Mouse (Mus musculus) neural tube, embryonic 12.5 days (tissue): ENCODE data around the gene Armc7. TPM values are rescaled to one million over a fixed set of nuclear protein-coding genes. Genes with fewer than 3 reads are reported as not detected.
A peak's percentile ranks its signal among the peaks of the same experiment; 100 is the strongest.
"Not testable (repeated sequence)": the region's sequence is repeated elsewhere in the genome, so short reads cannot be mapped to it uniquely, and the experiment has no call there.

Experiments used
- ATAC-seq: fragments of 200-750 bp; cut with Nextera tagmentation; 2 replicates; pipeline ENCODE4 v1.8.0; 2017; ENCODE audit warnings: low read depth, mild to moderate bottlenecking, moderate TSS enrichment, moderate library complexity; ENCODE audit not compliant: low FRiP score
- H3K27ac ChIP-seq: fragments of 300-500 bp; sonication (generic); 2 replicates; pipeline ENCODE4 v1.5.1; 2016
- H3K27me3 ChIP-seq: fragments of 300-500 bp; sonication (generic); replicated peaks from 2 replicates; pipeline ENCODE4 v1.6.1; 2016; ENCODE audit warnings: mild to moderate bottlenecking
- H3K36me3 ChIP-seq: fragments of 300-500 bp; sonication (generic); 2 replicates; pipeline ENCODE4 v1.6.1; 2016; ENCODE audit warnings: mild to moderate bottlenecking
- H3K4me1 ChIP-seq: fragments of 300-500 bp; sonication (generic); 2 replicates; pipeline ENCODE4 v1.6.1; 2016
- H3K4me2 ChIP-seq: fragments of 300-500 bp; sonication (generic); replicated peaks from 2 replicates; pipeline ENCODE4 v1.6.1; 2016; ENCODE audit warnings: mild to moderate bottlenecking
- H3K4me3 ChIP-seq: fragments of 300-500 bp; sonication (generic); 2 replicates; pipeline ENCODE4 v1.5.1; 2016
- H3K9ac ChIP-seq: fragments of 300-500 bp; sonication (generic); 2 replicates; pipeline ENCODE4 v1.6.1; 2016; ENCODE audit warnings: mild to moderate bottlenecking
- H3K9me3 ChIP-seq: fragments of 300-500 bp; sonication (generic); 2 replicates; pipeline ENCODE4 v1.6.1; 2016; ENCODE audit warnings: mild to moderate bottlenecking
- WGBS: fragments of 180-500 bp; shearing (Covaris S2); methylation state at CpG from one replicate; pipeline ENCODE4 v1.1.7; 2016; 5-methylcytosine and 5-hydroxymethylcytosine counted together
- polyA plus RNA-seq: library from polyadenylated mRNA; unstranded; fragments of >200 nt; fragmentation: Nextera tagmentation; extraction: Ambion mirVana; gene quantifications from 2 replicates; pipeline ENCODE4 v1.2.1, GENCODE M21; 2016

The Armc7 gene
- polyA plus RNA-seq, 1 experiment from 2014 or later, result 12.9 TPM

GRCm38 (mm10) chr11:115481553-115482259, 6.2 kb downstream of the Armc7 start:
- 83% methylated on average over 6 of the region's 6 CpGs for WGBS
- Histone ChIP-seq H3K4me1 (peaks cover 2% of the 10 kb centered on the region; the same call in 1 of the 2 replicates), H3K27me3 (no peaks in the 10 kb centered on the region), H3K36me3 (0 out of 2 replicates have a peak, but pooled peaks cover 5% of the 10 kb centered on the region), H3K9me3 (no peaks in the 10 kb centered on the region), H3K27ac (no peak overlapping the region), H3K9ac (no peak overlapping the region), H3K4me2 (no peak overlapping the region), H3K4me3 (no peak overlapping the region)
- ATAC-seq, result no peak

- H3K4me1 ChIP-seq, result no peaks in the 10 kb centered on the region; the same call in 1 of the 2 replicates
- no peaks in the 10 kb centered on the region for H3K9me3 ChIP-seq
- no peak overlapping the region for H3K27ac ChIP-seq
- no peak overlapping the region for H3K9ac ChIP-seq
- no peak for ATAC-seq
- WGBS, result 71% methylated on average over 11 of the region's 11 CpGs
- no peaks in the 10 kb centered on the region for H3K27me3 ChIP-seq
- H3K4me3 ChIP-seq, result no peak overlapping the region
- 0 out of 2 replicates have a peak, but pooled peaks cover 5% of the 10 kb centered on the region for H3K36me3 ChIP-seq
- H3K4me2 ChIP-seq, result no peak overlapping the region
Measured at GRCm38 (mm10) chr11:115483278-115483677, 7.8 kb downstream of the Armc7 start.

GRCm38 (mm10) chr11:115483726-115484125, 8.3 kb downstream of the Armc7 start:
- no peak for ATAC-seq
- no peaks in the 10 kb centered on the region for H3K27me3 ChIP-seq
- H3K4me2 ChIP-seq, result no peak overlapping the region
- WGBS, result 18% methylated on average over 6 of the region's 6 CpGs
- peaks cover 8% of the 10 kb centered on the region for H3K36me3 ChIP-seq
- H3K4me3 ChIP-seq, result no peak overlapping the region
- H3K27ac ChIP-seq, result no peak overlapping the region
- H3K9ac ChIP-seq, result no peak overlapping the region
- no peaks in the 10 kb centered on the region; the same call in 1 of the 2 replicates for H3K4me1 ChIP-seq
- no peaks in the 10 kb centered on the region for H3K9me3 ChIP-seq

GRCm38 (mm10) chr11:115485155-115485554, 9.7 kb downstream of the Armc7 start:
- no peak overlapping the region for H3K27ac ChIP-seq
- H3K27me3 ChIP-seq, result no peaks in the 10 kb centered on the region
- no peak overlapping the region for H3K4me2 ChIP-seq
- H3K4me3 ChIP-seq, result no peak overlapping the region
- no peaks in the 10 kb centered on the region; the same call in 1 of the 2 replicates for H3K4me1 ChIP-seq
- no peak for ATAC-seq
- peaks cover 20% of the 10 kb centered on the region for H3K36me3 ChIP-seq
- no peak overlapping the region for H3K9ac ChIP-seq
- no peaks in the 10 kb centered on the region for H3K9me3 ChIP-seq
- WGBS, result 59% methylated on average over 12 of the region's 12 CpGs

DNA sequence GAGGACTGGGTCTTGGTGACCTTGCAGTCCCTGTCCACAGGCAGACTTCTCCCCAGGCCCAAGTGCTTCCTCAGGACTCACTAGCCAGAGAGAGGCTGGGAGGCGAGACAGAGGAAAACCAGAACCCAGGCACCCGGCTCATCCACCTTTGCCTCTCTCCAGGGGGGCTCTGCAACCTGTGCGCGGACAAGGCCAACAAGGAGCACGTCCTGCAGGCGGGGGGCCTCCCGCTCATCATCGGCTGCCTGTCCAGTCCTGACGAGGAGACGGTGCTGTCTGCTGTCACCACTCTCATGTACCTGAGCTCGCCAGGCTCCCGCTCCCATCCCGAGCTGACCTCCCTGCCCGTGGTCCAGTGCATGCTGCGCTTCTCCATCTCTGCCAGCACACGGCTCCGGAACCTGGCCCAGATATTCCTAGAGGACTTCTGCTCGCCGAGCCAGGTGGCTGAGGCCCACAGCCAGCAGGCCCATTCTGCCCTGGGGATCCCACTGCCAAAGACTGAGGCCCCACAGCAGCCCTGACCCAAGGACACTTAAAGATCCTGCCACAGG, 13.2 kb downstream of the Armc7 start:
- no peak overlapping the region for H3K27ac ChIP-seq
- no peaks in the 10 kb centered on the region for H3K27me3 ChIP-seq
- 90% methylated on average over 19 of the region's 19 CpGs for WGBS
- H3K4me1 ChIP-seq, result peaks cover 18% of the 10 kb centered on the region
- ATAC-seq, result no peak
- no peak overlapping the region for H3K4me2 ChIP-seq
- no peak overlapping the region for H3K4me3 ChIP-seq
- H3K9me3 ChIP-seq, result no peaks in the 10 kb centered on the region
- peaks cover 20% of the 10 kb centered on the region for H3K36me3 ChIP-seq
- no peak overlapping the region for H3K9ac ChIP-seq

GRCm38 (mm10) chr11:115490441-115491355, 15.2 kb downstream of the Armc7 start:
- Histone ChIP-seq H3K27ac (no peak overlapping the region), H3K9me3 (no peaks in the 10 kb centered on the region), H3K27me3 (no peaks in the 10 kb centered on the region), H3K4me2 (peak overlapping the region; percentile 85), H3K9ac (peak overlapping the region; percentile 62), H3K4me1 (peaks cover 18% of the 10 kb centered on the region), H3K4me3 (peak overlapping the region; percentile 69), H3K36me3 (peaks cover 20% of the 10 kb centered on the region)
- peak; percentile 57 for ATAC-seq
- WGBS, result 28% methylated on average over 25 of the region's 25 CpGs

DNA sequence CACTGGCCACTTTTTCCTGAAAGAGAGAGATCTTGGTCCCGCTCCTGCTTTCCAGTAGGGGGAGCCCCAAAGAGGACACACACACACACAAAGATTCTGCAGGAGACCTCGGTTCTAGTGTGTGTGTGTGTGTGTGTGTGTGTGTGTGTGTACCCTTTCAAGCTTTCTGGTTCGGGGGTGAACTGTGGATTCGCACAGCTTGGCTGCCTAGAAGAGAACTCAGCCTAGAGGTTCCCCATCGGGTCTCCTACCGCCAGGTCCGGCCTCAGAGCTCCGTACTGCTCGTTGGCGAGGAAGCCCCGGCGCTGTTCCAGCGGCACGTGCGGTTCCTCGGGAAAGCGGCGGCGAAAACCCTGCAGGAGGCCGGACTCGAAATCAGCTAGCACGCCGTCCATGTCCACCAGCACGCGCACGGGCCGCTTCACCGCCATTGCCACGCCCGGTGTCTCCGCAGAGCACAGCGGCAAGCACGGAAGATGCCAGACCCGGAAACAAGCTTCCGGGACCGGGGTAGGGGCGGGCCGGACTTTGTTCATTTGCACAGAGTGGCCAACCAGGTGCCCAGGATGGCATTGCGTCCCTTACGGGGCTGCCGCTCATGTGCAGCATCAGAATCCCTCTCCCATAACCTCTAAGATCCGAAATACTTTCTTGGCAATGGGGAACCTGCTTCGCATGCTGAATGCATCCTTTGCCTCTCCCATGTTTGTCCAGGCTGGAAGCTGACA, 16.1 kb downstream of the Armc7 start, which contains the start of gene Nt5c:
Gene Nt5c (minus strand): TSS at position 507 of the 728 bp plus-strand sequence.
- Histone ChIP-seq H3K4me1 (peaks cover 18% of the 10 kb centered on the region), H3K36me3 (peaks cover 15% of the 10 kb centered on the region), H3K9me3 (no peaks in the 10 kb centered on the region), H3K27ac (0 out of 2 replicates have a peak within 1 kb of the TSS, but pooled peaks have one; percentile 20), H3K4me2 (peak within 1 kb of the TSS; percentile 85), H3K27me3 (no peaks in the 10 kb centered on the region), H3K9ac (peak within 1 kb of the TSS; percentile 62), H3K4me3 (peak within 1 kb of the TSS; percentile 69)
- under 1% methylated on average over 43 of the region's 43 CpGs for WGBS
- peak; percentile 93 for ATAC-seq

DNA sequence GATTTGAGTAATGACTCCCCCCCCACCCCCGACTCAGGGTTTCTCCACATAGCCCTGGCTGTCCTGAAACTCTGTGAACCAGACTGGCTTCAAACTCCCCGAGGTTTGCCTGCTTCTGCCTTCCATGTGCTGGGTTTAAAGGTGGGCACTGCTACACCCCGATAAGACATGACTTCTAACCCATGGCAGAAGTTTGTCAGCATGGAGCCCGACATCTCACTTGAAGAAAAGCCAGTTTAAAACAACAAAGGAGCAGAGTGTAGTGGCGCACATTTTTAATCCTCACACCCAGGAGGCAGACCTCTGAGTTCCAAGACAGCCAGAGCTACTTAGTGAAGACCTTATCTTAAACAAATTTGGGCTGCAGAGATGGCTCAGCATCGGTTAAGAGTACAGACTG, 16.9 kb downstream of the Armc7 start:
- Histone ChIP-seq H3K27me3 (no peaks in the 10 kb centered on the region), H3K9ac (peak overlapping the region; percentile 62; the same call in 1 of the 2 replicates), H3K27ac (no peak overlapping the region), H3K4me1 (peaks cover 18% of the 10 kb centered on the region), H3K9me3 (no peaks in the 10 kb centered on the region), H3K4me3 (no peak overlapping the region), H3K36me3 (peaks cover 21% of the 10 kb centered on the region), H3K4me2 (peak overlapping the region; percentile 85)
- WGBS, result 45% methylated on average over 6 of the region's 6 CpGs
- ATAC-seq, result no peak

DNA sequence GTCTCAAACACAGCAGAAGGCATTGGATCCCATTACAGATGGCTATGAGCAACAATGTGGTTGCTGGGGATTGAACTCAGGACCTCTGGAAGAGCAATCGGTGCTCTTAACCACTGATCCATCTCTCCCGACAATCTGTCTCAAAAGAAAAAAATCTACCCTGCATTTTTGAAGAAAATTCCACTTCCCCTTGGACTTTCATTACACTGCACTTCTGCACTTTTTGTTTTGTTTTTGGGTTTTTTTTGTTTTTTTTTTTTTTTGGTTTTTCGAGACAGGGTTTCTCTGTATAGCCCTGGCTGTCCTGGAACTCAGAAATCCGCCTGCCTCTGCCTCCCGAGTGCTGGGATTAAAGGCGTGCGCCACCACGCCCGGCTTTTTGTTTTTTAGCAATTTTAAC, 21.1 kb downstream of the Armc7 start:
- not testable (repeated sequence) for H3K4me2 ChIP-seq, H3K27me3 ChIP-seq, H3K27ac ChIP-seq, H3K4me3 ChIP-seq, H3K4me1 ChIP-seq, H3K9ac ChIP-seq, ATAC-seq, H3K9me3 ChIP-seq
- H3K36me3 ChIP-seq, result peaks cover 48% of the 10 kb centered on the region
- WGBS, result 93% methylated on average over 9 of the region's 9 CpGs

DNA sequence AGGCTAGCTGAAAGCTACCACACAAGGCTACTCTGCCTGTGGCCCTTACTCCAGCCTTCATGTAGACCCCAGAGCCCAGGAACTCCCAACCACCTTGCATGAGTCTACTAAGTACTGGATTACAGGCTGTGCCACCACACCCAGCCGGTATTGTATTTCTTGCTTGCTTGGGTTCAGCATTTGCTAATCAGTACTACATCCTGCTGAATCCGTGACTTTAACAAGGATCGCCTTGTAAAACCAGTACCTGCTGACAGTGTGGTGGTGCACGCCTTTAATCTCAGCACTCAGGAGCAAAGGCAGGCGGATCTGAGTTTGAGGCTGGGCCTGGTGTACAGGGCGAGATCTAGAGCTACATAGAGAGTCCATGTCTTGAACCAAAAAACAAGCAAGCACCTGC, 27.2 kb downstream of the Armc7 start:
- Histone ChIP-seq H3K27me3 (no peaks in the 10 kb centered on the region), H3K4me1 (peaks cover 12% of the 10 kb centered on the region), H3K9ac (no peak overlapping the region), H3K4me3 (no peak overlapping the region), H3K36me3 (peaks cover 58% of the 10 kb centered on the region), H3K27ac (no peak overlapping the region), H3K9me3 (no peaks in the 10 kb centered on the region), H3K4me2 (no peak overlapping the region)
- no peak for ATAC-seq
- 97% methylated on average over 6 of the region's 6 CpGs for WGBS

DNA sequence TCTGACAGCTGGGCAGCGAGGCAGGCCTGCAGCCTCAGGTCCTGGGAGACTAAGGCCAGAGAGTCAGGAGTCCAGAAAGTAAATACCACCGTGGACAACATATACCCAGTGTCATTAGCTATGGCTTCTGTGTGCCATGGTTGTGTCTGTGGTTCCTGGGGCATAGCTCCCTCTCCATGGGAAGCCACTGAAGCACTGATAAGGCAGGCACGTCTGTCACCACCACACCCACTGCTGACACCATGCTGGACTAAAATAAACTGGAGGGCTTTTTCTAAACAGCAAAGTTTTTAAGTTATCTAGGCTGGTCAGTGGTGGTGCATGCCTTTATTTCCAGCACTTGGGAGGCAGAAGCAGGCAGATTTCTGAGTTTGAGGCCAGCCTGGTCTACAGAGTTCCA, 31.1 kb downstream of the Armc7 start:
- Histone ChIP-seq H3K4me2 (no peak overlapping the region; the same call in 1 of the 2 replicates), H3K27ac (no peak overlapping the region), H3K9ac (no peak overlapping the region), H3K4me1 (peaks cover 42% of the 10 kb centered on the region), H3K4me3 (no peak overlapping the region), H3K27me3 (no peaks in the 10 kb centered on the region), H3K36me3 (peaks cover 23% of the 10 kb centered on the region), H3K9me3 (no peaks in the 10 kb centered on the region)
- no peak for ATAC-seq
- WGBS, result 84% methylated on average over 3 of the region's 3 CpGs
